ENCODE assay signal across 8 mouse cellular contexts in genomic region chr3:22075517-22075886, GRCm38 (mm10). TPM values are rescaled to one million over a fixed set of nuclear protein-coding genes. Genes with fewer than 3 reads are reported as not detected.
A peak's percentile ranks its signal among the peaks of the same experiment; 100 is the strongest.
DNase-seq lines count a peak whose midpoint lies in the region; ATAC-seq and TF ChIP-seq lines count a peak whose summit lies in the region.

No protein-coding gene starts in this region.

- WGBS in neural tube, embryonic 11.5 days, result under 1% methylated on average over 28 of the region's 28 CpGs
- WGBS in embryonic facial prominence, embryonic 15.5 days, result under 1% methylated on average over 28 of the region's 28 CpGs
- 1% methylated on average over 28 of the region's 28 CpGs for WGBS in intestine, embryonic 14.5 days
- WGBS in midbrain, postnatal 0 days, result under 1% methylated on average over 28 of the region's 28 CpGs

- H3K36me3 ChIP-seq in neural tube, embryonic 11.5 days (ENCODE audit: control insufficient read depth, insufficient read depth, low read length), result no peaks in the 10 kb centered on the region
- H3K36me3 ChIP-seq in embryonic facial prominence, embryonic 15.5 days, result no peaks in the 10 kb centered on the region
- H3K36me3 ChIP-seq in intestine, embryonic 14.5 days (ENCODE audit: control insufficient read depth, insufficient read depth, low read length), result no peaks in the 10 kb centered on the region
- H3K36me3 ChIP-seq in midbrain, postnatal 0 days (ENCODE audit: insufficient read depth, low read length), result no peaks in the 10 kb centered on the region

- H3K9ac ChIP-seq in neural tube, embryonic 11.5 days (ENCODE audit: low read length), result peak overlapping the region; percentile 78
- H3K9ac ChIP-seq in embryonic facial prominence, embryonic 15.5 days, result peak overlapping the region; percentile 76
- H3K9ac ChIP-seq in intestine, embryonic 14.5 days (ENCODE audit: low read length), result peak overlapping the region; percentile 80
- peak overlapping the region; percentile 94 for H3K9ac ChIP-seq in midbrain, postnatal 0 days (replicated peaks; ENCODE audit: low read length, poor library complexity, severe bottlenecking)

- no peaks in the 10 kb centered on the region for H3K9me3 ChIP-seq in neural tube, embryonic 11.5 days (ENCODE audit: control insufficient read depth, low read length)
- no peaks in the 10 kb centered on the region for H3K9me3 ChIP-seq in embryonic facial prominence, embryonic 15.5 days (replicated peaks)
- no peaks in the 10 kb centered on the region for H3K9me3 ChIP-seq in intestine, embryonic 14.5 days (ENCODE audit: control insufficient read depth, low read length)
- H3K9me3 ChIP-seq in midbrain, postnatal 0 days (ENCODE audit: low read length), result no peaks in the 10 kb centered on the region

- ATAC-seq in neural tube, embryonic 11.5 days (ENCODE audit: insufficient read depth, low FRiP score, low TSS enrichment), result no peak
- no peak for ATAC-seq in embryonic facial prominence, embryonic 15.5 days (ENCODE audit: insufficient number of reproducible peaks, low FRiP score, low TSS enrichment, low read depth)
- ATAC-seq in intestine, embryonic 14.5 days (replicated peaks; ENCODE audit: low FRiP score, low TSS enrichment, low read depth), result no peak
- ATAC-seq in midbrain, postnatal 0 days (ENCODE audit: low FRiP score), result no peak

- no peaks in the 10 kb centered on the region for H3K27me3 ChIP-seq in neural tube, embryonic 11.5 days (ENCODE audit: control insufficient read depth, insufficient read depth, low read length)
- no peaks in the 10 kb centered on the region for H3K27me3 ChIP-seq in embryonic facial prominence, embryonic 15.5 days
- no peaks in the 10 kb centered on the region for H3K27me3 ChIP-seq in intestine, embryonic 14.5 days (replicated peaks; ENCODE audit: control insufficient read depth, insufficient read depth, low read length)
- no peaks in the 10 kb centered on the region for H3K27me3 ChIP-seq in midbrain, postnatal 0 days (ENCODE audit: insufficient read depth, low read length)

- peak overlapping the region; percentile 75 for H3K4me2 ChIP-seq in neural tube, embryonic 11.5 days (ENCODE audit: low read depth)
- H3K4me2 ChIP-seq in embryonic facial prominence, embryonic 15.5 days (replicated peaks), result peak overlapping the region; percentile 72
- peak overlapping the region; percentile 74 for H3K4me2 ChIP-seq in intestine, embryonic 14.5 days (ENCODE audit: low read length)
- H3K4me2 ChIP-seq in midbrain, postnatal 0 days (ENCODE audit: low read depth, low read length, poor library complexity, severe bottlenecking), result peak overlapping the region; percentile 69

- no peak for DNase-seq in neural tube, embryonic 11.5 days (ENCODE audit: low spot score)
- DNase-seq in neural tube, embryonic 10.5 days (ENCODE audit: extremely low spot score, low spot score), result no peak
- DNase-seq in intestine, embryonic 14.5 days (ENCODE audit: low spot score), result no peak
- DNase-seq in midbrain, postnatal 0 days (ENCODE audit: low spot score), result peak; percentile 33
- no peak for DNase-seq in cerebellum, adult 18-20 months
- no peak for DNase-seq in adrenal gland, adult (ENCODE audit: inconsistent age in 2 of 2, low spot score in 1 of 2)
- no peak for DNase-seq in kidney, postnatal 4 days

- H3K4me3 ChIP-seq in neural tube, embryonic 11.5 days (ENCODE audit: low read depth, low read length), result peak overlapping the region; percentile 94
- peak overlapping the region; percentile 90 for H3K4me3 ChIP-seq in embryonic facial prominence, embryonic 15.5 days (replicated peaks)
- H3K4me3 ChIP-seq in intestine, embryonic 14.5 days (ENCODE audit: low read depth, low read length), result peak overlapping the region; percentile 59
- peak overlapping the region; percentile 95 for H3K4me3 ChIP-seq in midbrain, postnatal 0 days (ENCODE audit: low read depth, low read length)

- no peak for TF ChIP-seq CTCF in midbrain, postnatal 0 days (IDR thresholded peaks at IDR 0.05)

- H3K4me1 ChIP-seq in neural tube, embryonic 11.5 days (ENCODE audit: control insufficient read depth, insufficient read depth, low read length), result peaks cover 13% of the 10 kb centered on the region
- H3K4me1 ChIP-seq in embryonic facial prominence, embryonic 15.5 days, result peaks cover 16% of the 10 kb centered on the region
- H3K4me1 ChIP-seq in intestine, embryonic 14.5 days (replicated peaks; ENCODE audit: control insufficient read depth, insufficient read depth, low read length), result peaks cover 23% of the 10 kb centered on the region
- peaks cover 15% of the 10 kb centered on the region; the same call in 1 of the 2 replicates for H3K4me1 ChIP-seq in midbrain, postnatal 0 days (ENCODE audit: insufficient read depth, low read length)

- peak overlapping the region; percentile 99 for H3K27ac ChIP-seq in neural tube, embryonic 11.5 days (ENCODE audit: low read depth, low read length)
- H3K27ac ChIP-seq in embryonic facial prominence, embryonic 15.5 days (replicated peaks), result peak overlapping the region; percentile 99
- H3K27ac ChIP-seq in intestine, embryonic 14.5 days (ENCODE audit: low read depth), result peak overlapping the region; percentile 90
- peak overlapping the region; percentile 97 for H3K27ac ChIP-seq in midbrain, postnatal 0 days (ENCODE audit: low read depth, low read length)

RNA-seq across cellular contexts. Expression of gene Tbl1xr1, which starts 0.9 kb away (rescaled TPM):
- 26.4 and 28.3 TPM in 2 replicates for polyA plus RNA-seq in neural tube, embryonic 11.5 days (2014; fragmentation: Nextera tagmentation; extraction: Ambion mirVana)
- 23.5 and 28.3 TPM in 2 replicates for polyA plus RNA-seq in embryonic facial prominence, embryonic 15.5 days (2015; fragmentation: Nextera tagmentation; extraction: Ambion mirVana)
- 22.3 and 23.9 TPM in 2 replicates for polyA plus RNA-seq in intestine, embryonic 14.5 days (2014; fragmentation: Nextera tagmentation; extraction: Ambion mirVana)
- 29.3 and 39.2 TPM in 2 replicates for total RNA-seq in midbrain, postnatal 0 days (2014; rRNA removed)
- 11.6 and 12.7 TPM in 2 replicates for polyA plus RNA-seq in midbrain, postnatal 0 days (2015; fragmentation: Nextera tagmentation; extraction: Ambion mirVana)
